Mouse (Mus musculus): ENCODE measurements at regions not wholly inside any gene's neighbourhood (a gene's known extent, or its start where the extent isn't known, plus 50 kb on each side); places are given as distances from the start of the nearest gene placed in this dataset.

DNA sequence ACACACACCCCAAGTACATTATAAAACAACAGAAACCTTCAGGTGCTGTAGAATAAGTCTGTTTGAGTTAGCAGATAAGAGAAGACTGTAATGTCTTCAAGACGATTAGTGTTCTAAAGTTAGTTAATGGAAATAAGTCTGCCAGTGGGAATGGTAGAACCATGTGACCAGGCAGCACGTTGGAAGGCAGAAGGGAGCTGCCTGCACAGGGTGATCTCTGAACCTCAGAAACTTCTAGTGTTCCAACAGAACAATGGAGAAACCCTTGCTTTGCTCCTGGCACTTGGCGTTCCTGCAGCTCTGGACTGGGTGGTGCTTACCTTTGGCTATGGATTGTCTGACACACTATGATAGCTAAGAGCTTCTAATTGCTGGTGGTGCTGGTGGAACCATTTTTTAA lies 82.0 kb upstream of the Map3k1 start:
- TF ChIP-seq CTCF (IDR thresholded peaks at IDR 0.05; ENCODE audit: low read depth, low read length) (no peak), POLR2A (IDR thresholded peaks at IDR 0.05; ENCODE audit: insufficient read depth, low read length) (no peak), EP300 (IDR thresholded peaks at IDR 0.05; ENCODE audit: insufficient read depth, low read depth, low read length) (no peak)

Data from ES-Bruce4 (cell line).